Mouse (Mus musculus) splenic B cell, adult 2 months (primary cell): ENCODE data around the gene Ucp2.
A peak's percentile ranks its signal among the peaks of the same experiment; 100 is the strongest.

Source experiments
- DNase-seq: peaks from one replicate; pipeline ENCODE4 v3.0.0-alpha.2; 2011; ENCODE audit warnings: low read depth, low spot score
- H3K27me3 ChIP-seq: 2 replicates; pipeline ENCODE4 v1.6.1; 2012; ENCODE audit warnings: mild to moderate bottlenecking, low read length, moderate library complexity, mixed read lengths; ENCODE audit not compliant: control insufficient read depth, poor library complexity, insufficient read depth, severe bottlenecking
- H3K36me3 ChIP-seq: 2 replicates; pipeline ENCODE4 v1.6.1; 2012; ENCODE audit warnings: mild to moderate bottlenecking, low read length, moderate library complexity, mixed read lengths; ENCODE audit not compliant: control insufficient read depth, poor library complexity, insufficient read depth, severe bottlenecking

Gene Ucp2

GRCm38 (mm10) chr7:100504740-100505487 lies 11.8 kb downstream of the Ucp2 start:
- Histone ChIP-seq H3K27me3 (no peaks in the 10 kb centered on the region), H3K36me3 (peaks cover 5% of the 10 kb centered on the region)
- DNase-seq = peak; percentile 46

GRCm38 (mm10) chr7:100506494-100506893 lies 13.4 kb downstream of the Ucp2 start:
- no peaks in the 10 kb centered on the region for H3K27me3 ChIP-seq
- DNase-seq = peak; percentile 24
- no peaks in the 10 kb centered on the region for H3K36me3 ChIP-seq

DNA sequence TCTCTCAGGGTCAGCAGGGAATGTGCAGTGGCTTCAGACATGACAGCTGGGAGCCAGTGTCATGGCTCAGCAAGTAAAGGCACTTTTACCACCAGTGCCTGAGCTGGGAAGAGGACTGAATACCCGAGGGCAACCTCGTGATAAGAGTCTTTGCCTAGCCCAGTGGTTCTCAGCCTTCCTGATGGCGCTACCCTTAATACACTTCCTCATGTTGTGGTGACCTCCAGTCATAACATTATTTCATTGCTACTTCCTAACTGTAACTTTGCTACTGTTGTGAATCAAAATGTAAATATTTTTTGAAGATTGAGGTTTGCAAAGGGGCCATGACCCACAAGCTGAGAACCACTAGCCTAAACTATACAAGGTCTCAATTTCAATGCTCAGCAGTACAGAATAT lies 15.5 kb downstream of the Ucp2 start:
- peak; percentile 37 for DNase-seq
- H3K36me3 ChIP-seq = no peaks in the 10 kb centered on the region
- no peaks in the 10 kb centered on the region for H3K27me3 ChIP-seq

GRCm38 (mm10) chr7:100511602-100512001 lies 18.5 kb downstream of the Ucp2 start:
- Histone ChIP-seq H3K27me3 (peaks cover 3% of the 10 kb centered on the region; the same call in 1 of the 2 replicates), H3K36me3 (no peaks in the 10 kb centered on the region)
- DNase-seq = peak; percentile 26

DNA sequence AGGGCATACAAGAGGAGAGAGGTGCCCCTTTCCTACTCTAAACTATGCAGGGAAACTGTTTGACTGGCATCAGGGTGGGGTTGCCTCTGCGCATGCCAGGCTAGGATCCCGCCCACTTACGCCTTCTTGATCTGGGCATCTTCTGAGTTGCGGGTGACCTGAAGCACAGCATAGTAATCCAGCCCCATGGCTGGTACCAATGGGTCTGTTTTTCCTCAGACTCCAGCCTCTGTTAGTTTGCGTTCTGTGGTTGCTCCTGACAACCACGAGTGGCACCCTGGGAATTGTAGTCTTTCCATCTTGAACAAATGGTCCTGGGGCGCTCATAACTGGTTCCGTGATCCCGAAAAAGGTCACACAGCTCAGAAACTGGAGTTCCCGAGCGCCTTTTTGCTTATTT lies 21.4 kb downstream of the Ucp2 start, which contains the start of gene Dnajb13:
Gene Dnajb13, minus strand, starts transcription at position 388 of the 400 bp plus-strand sequence.
- Histone ChIP-seq H3K36me3 (no peaks in the 10 kb centered on the region), H3K27me3 (peaks cover 3% of the 10 kb centered on the region; the same call in 1 of the 2 replicates)
- no peak for DNase-seq

DNA sequence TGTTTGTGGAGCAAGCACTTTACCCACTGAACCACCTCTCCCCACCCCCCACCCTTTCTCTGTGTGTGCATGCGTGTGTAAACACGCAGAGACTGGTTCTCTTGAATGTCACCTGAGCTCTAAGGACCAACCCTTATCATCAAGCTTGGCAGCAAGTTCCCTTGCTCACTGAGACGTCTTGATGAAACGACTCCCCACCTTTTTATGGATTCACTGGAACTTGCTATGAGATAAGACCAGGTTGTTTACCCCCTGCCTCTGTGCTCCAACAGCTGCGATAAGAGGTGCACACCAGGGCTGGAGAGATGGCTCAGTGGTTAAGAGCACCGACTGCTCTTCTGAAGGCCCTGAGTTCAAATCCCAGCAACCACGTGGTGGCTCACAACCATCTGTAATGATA lies 27.1 kb downstream of the Ucp2 start:
- Histone ChIP-seq H3K36me3 (no peaks in the 10 kb centered on the region), H3K27me3 (peaks cover 3% of the 10 kb centered on the region; the same call in 1 of the 2 replicates)
- no peak for DNase-seq

- H3K27me3 ChIP-seq = peaks cover 3% of the 10 kb centered on the region; the same call in 1 of the 2 replicates
- H3K36me3 ChIP-seq = no peaks in the 10 kb centered on the region
- peak; percentile 87 for DNase-seq
Measured at GRCm38 (mm10) chr7:100520663-100521285, 27.6 kb downstream of the Ucp2 start.

GRCm38 (mm10) chr7:100522222-100522621 lies 29.1 kb downstream of the Ucp2 start:
- no peak for DNase-seq
- H3K27me3 ChIP-seq = no peaks in the 10 kb centered on the region
- H3K36me3 ChIP-seq = no peaks in the 10 kb centered on the region

DNA sequence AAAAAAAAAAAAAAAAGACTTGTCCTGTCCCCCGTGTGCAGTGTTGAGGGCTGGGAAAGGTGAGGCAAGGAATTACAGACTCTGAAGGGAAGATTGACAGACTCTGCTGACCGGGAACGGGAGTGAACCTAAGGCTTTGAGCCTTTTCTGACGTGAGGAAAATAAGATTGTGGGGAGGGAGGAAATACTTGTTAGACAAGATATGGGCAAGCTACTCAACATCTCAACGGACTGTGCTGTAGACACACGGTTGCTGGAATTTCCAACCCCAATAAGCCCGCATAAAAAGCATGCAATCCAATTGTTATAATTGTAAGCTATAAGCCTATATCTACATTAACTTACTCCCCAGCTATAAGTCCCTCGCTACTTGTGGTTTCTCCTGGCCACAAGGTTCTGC lies 31.5 kb downstream of the Ucp2 start:
- DNase-seq = no peak
- no peaks in the 10 kb centered on the region for H3K36me3 ChIP-seq
- H3K27me3 ChIP-seq = no peaks in the 10 kb centered on the region

- H3K27me3 ChIP-seq = no peaks in the 10 kb centered on the region
- no peaks in the 10 kb centered on the region for H3K36me3 ChIP-seq
- no peak for DNase-seq
Measured at GRCm38 (mm10) chr7:100530766-100531165, 37.6 kb downstream of the Ucp2 start.

DNA sequence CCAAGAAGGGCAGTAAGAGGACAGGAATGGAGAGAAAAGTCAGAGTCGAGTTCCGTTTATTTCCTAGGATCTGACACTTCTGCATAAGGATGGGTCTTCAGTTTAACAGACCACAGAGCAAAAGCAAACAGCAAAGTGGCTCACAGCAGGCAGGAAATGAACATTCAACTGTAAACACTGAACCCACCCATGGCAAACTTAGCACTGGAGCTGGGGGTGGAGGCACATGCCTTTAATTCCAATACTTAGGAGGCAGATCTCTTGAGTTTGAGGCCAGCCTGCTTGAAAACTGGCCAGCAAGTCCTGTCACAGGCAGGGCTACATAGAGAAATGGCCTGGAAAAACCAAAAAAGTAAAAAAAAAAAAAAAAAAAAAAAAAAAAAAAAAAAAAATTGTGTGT lies 40.4 kb downstream of the Ucp2 start:
- no peaks in the 10 kb centered on the region for H3K27me3 ChIP-seq
- DNase-seq = no peak
- H3K36me3 ChIP-seq = no peaks in the 10 kb centered on the region

GRCm38 (mm10) chr7:100534216-100534615 lies 41.1 kb downstream of the Ucp2 start:
- DNase-seq = no peak
- Histone ChIP-seq H3K27me3 (no peaks in the 10 kb centered on the region), H3K36me3 (no peaks in the 10 kb centered on the region)

DNA sequence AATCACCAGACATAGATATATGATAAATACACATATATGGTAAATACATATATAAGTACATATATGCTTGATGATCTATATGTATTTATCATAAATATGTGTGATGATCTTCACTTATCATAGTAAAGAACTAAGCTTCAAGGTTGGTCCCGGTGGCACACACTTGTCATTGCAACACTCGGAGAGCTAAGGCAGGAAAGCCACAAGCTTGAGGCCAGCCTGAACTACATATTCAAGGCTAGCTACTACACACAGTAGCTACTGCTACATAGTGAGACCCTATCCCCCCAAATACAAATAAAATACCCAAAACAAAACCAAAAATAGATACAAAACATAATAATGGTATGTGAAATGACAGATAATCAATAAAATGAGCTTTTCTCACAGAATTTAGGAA lies 42.7 kb downstream of the Ucp2 start:
- H3K27me3 ChIP-seq = no peaks in the 10 kb centered on the region
- DNase-seq = no peak

GRCm38 (mm10) chr7:100536804-100537518 lies 43.8 kb downstream of the Ucp2 start, which contains the start of gene Coa4:
TSS of gene Coa4 (plus strand) at chr7:100537071.
- H3K27me3 ChIP-seq = no peaks in the 10 kb centered on the region
- DNase-seq = peak; percentile 93
- H3K36me3 ChIP-seq = no peaks in the 10 kb centered on the region

More for the DNA sequence above, 42.7 kb downstream of the Ucp2 start:
- no peaks in the 10 kb centered on the region for H3K36me3 ChIP-seq

GRCm38 (mm10) chr7:100537519-100537902 lies 44.4 kb downstream of the Ucp2 start:
- no peaks in the 10 kb centered on the region for H3K27me3 ChIP-seq
- no peaks in the 10 kb centered on the region for H3K36me3 ChIP-seq
- no peak for DNase-seq
